Mouse (Mus musculus) thymus, postnatal 0 days (tissue): Measurements from ENCODE around the gene Ghrhr. TPM values are rescaled to one million over a fixed set of nuclear protein-coding genes. Genes with fewer than 3 reads are reported as not detected.

ENCODE experiments used
- DNase-seq: peaks from one replicate; pipeline ENCODE4 v3.0.0-alpha.2; 2015; ENCODE audit warnings: low spot score
- polyA plus RNA-seq: library from polyadenylated mRNA; unstranded; fragments of >200 nt; fragmentation: Nextera tagmentation; extraction: Ambion mirVana; gene quantifications from 2 replicates; pipeline ENCODE4 v1.2.1, GENCODE M21; 2015

The Ghrhr gene
- polyA plus RNA-seq, 1 experiment from 2014 or later: 0.10 TPM

GRCm38 (mm10) chr6:55351712-55352111 lies 24.4 kb upstream of the Ghrhr start:
- no peak for DNase-seq

DNA sequence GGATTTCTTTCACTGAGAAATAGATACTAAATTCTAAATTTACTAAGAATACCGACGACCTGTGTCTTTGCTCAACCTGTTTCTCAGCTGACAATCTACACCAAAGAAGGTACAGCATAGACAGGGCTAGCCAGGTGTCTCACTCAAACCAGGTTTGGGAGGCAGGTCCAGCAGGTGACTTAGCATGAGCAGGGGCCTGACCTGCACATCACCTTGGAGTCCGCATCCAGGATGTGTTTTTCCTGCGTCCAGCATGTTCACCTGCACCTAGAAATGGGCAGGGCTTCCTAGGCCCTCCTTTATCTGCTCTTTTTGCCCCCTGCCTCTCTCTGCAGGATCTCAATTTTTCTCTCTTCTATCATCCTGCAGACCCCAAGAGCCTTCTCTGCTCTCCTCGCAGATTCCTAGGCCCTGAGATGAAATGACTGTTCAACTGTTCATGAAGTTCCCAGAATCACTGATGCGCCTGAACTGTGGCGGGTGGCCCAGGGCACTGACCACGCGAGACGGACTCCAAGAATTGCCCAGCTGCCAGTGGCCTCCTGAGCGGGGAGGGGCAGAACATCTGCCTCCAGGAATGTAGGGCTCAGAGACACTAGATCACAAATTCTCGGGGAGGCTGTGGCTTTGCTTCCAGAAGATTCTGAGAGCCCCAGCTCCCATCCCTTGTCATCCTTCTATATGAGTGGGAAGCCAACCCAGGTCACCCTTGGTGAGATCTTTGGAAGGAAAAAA lies 22.2 kb upstream of the Ghrhr start:
- no peak for DNase-seq

GRCm38 (mm10) chr6:55354456-55355117 lies 21.5 kb upstream of the Ghrhr start:
- no peak for DNase-seq

- DNase-seq: no peak
Observed at GRCm38 (mm10) chr6:55355575-55355974, 20.5 kb upstream of the Ghrhr start.

DNA sequence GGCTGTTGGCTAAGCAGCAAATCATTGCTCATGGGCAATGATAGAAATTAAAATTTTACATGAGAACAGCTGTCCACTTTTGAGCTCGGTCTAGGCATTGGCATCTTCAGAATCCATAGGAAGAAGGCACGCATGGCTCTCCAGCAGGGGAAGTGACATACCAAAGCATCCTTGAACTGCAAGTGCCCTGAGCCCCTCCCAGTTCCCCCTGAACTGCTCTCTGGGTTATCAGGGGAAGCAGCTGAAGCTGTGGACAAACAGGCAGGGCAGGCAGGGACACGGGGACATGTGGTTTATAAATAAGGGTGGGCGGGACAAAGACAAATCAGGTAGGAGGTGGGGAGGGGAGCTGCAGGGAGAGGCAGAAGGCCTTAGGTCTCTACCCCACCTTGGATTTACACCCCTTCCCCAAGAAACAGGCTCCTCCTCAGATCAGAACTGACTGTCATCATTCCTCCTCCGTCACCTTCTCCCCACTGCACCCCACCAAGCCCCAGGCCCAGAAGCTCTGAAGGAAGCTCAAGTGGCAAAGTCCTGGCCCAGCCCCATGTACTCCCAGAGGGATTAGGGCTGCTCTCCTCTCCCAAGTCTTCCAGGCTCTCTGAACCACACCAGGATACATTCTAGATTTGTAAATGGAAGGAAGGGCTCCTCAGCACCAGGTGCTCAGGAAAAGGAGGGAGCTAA lies 19.9 kb upstream of the Ghrhr start:
- no peak for DNase-seq

DNA sequence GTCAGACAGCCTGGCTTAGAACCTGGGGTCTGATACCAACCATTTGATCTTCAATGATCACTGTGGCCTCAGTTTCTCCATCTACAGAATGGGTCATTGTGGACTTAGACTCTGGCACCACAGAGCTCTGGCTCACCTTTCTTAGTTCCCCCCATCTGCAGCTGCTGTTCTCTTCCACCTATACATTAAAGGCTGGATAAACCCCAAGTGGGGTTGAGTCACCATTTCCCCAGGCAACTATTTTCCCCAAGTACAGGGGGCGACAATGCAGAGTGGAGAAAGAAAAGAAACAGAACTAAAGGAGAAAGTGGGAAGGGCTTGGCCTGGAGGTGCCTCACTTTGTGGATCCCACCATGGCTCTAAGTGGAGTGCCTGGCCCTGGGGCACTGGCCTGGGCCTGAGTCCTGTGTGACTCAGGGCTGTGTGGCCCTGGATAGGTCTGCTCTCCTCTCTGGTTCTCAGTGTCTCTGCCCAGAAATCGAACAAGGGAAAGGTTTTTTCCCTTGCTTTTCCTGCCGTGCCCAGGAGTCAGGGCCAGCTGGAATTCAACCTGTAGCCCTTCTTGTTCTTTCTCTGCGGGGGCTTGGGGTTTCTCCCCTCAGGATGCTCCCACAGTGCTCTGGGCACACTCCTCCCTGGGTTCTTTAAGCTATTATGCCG lies 19.0 kb upstream of the Ghrhr start:
- no peak for DNase-seq

- DNase-seq: no peak
Observed at GRCm38 (mm10) chr6:55357636-55358031, 18.5 kb upstream of the Ghrhr start.

DNA sequence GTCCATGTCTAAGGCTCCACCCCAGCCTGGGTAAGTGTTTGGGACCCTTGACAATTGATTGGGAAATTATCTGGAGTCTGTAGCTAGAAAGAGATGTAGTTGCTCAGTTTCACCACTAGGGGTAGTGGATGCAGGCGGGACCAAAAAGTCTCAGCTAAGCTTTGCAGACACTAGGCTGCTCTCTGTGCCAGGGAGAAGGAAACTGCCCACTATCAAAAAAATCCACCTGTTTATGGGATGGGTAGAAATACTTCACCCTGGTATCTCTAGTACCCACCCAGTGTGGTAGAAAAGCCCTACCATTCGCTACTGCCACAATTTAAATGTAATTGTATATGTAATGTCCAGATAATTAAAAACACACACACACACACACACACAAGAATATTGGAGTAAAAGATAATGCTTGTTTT lies 17.4 kb upstream of the Ghrhr start:
- DNase-seq: peak; percentile 14

DNA sequence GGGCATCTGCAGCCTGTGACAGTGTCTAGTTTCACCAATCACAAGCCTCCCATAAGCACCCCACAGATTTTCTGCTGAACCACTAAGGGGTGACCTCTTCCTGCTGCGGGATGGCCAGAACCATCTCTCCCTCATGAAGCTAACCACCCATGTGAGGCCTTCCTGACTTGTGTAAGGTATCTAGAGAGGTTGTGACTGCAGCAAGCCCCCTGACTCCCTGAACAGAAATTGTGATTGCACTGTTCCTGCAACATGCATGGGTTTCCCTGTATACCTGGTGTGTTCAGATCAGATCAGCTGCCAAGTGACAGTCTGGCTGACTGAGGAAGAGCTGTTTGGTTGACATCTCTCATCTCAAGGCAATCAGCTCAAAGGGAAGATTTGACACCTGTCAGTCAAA lies 13.4 kb upstream of the Ghrhr start:
- DNase-seq: no peak

GRCm38 (mm10) chr6:55367126-55367525 lies 9.0 kb upstream of the Ghrhr start:
- no peak for DNase-seq

DNA sequence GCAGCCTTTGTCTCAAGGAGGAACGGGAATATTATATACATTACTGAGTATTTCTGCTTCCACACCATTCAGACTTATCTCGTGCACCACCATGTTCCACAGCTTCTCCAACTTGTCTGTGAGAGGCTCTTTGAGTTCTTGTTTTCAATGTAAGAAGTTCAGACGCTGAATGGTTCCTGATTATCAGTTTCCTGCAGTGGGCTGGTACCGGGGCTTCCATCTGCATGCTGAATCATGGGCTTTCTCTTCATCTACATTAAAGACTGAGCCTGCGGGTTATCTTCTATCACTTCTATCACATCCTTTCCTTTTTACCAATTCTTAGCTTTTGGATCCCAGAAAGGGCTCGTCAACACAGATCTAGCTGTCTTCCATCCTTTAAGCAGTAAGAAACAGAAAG lies 5.3 kb upstream of the Ghrhr start:
- no peak for DNase-seq

DNA sequence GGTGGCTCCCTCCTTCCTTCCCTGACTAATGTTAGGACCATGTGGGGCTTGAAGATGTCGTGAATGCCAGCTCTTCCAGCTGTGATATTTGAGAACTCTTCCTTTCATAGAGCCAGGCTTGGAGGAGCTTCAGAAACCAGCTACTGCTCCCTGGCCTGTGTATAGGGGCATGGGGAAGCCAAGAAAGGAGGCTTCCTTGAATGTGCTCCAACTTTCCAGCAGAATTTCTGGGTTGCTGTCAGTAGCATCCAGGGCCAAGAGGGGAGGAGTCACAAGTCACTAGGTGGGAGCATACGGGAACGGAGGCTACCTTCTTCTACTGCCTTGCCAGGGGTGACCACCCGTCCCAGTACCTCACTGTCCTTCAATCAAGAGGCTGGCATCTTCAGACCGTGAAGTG lies 416 bp downstream of the Ghrhr start:
- no peak for DNase-seq

- DNase-seq: no peak
Observed at GRCm38 (mm10) chr6:55377461-55377860, 1.4 kb downstream of the Ghrhr start.

DNA sequence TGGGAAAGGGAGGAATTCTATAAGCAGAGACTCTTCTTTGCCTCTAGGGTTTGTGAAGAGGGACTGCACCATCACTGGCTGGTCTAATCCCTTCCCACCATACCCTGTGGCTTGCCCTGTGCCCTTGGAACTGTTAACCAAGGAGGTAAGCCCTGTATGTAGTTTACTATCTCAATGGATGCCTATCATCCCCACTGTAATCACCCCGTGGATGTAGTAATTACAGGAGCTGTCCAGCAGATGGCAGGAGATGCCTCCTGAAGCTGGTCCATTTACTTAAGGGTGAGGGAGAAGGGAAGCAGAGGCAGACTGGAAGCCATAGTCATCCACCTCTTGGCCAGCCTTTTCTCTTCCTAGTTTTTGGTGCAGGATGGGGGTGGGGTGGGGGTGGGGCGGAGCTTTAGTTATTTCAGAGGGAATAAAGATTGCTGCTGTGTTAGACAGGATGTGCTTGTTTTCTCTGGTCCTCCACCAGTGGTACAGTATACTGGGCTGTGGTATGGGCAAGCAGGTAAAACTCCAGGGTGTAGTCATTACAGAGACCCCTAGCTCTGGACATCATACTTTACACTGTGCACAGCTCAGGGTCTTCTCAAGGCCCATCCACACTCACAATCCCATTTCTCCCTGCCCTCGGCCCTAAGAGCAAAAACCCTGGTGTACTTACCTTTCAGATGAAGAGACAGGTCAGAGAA lies 3.7 kb downstream of the Ghrhr start:
- DNase-seq: peak; percentile 25

DNA sequence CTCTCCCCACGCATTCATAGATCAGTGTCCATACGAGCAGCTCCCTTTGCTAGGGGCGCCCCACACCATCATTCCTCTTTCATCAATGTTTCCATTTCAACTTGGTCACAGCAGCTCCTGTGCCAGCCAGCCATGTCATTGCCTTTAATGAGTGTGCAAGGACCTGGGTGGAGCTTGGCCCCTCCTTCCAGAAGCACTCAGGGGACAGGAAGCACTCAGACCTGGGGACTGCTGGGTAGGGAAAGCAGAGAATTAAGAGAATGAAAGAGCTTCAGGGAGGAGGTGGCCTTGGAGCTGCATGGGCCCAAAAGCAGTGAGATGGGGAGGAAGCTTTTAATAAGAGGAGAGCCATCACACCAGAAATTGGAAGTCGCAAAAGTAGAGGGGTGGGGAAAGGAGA lies 5.9 kb downstream of the Ghrhr start:
- no peak for DNase-seq

DNA sequence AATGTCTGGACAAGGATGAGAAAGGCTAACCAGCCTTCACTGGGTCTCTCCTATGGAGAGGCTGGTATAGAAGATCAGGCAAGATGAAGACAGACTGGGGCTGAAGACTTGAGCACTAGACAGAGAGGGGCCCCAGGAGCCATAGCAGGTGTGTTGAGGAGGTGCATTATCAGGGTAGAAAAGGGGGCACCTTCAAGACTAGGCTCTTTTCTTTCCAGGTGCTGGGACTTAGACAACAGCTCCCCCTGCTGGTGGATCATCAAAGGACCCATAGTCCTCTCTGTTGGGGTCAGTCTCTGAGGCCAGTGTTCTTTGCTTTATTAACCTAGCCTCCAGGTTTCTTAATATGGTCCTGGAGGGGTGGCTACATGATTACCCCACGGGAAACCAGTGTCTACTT lies 7.8 kb downstream of the Ghrhr start:
- DNase-seq: peak; percentile 42

DNA sequence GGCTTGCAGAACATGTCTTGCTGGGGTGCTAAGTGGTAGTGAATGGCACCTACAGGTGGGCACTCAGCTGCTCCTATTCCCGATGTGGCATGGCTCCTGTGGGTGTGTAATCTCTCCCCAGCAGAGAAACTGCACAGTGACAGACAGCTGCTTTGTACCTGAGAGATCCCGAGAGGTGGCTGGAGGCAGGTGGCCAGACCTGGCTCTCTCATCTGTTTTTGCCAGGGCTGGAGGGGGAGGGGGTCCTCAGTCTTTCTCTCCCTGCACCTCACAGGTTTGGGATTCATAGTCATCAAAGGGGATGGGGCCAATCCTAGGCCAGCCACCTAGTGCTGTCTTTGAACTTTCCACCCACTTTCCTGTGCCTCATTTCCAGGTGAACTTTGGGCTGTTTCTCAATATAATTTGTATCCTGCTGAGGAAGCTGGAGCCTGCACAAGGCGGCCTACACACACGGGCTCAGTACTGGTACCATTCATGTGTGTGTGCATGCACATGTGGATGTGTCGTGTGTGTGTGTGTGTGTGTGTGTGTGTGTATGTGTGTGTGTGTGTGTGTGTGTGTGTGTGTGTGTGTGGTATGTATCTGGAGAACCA lies 8.4 kb downstream of the Ghrhr start:
- DNase-seq: no peak

GRCm38 (mm10) chr6:55388546-55389169 lies 12.6 kb downstream of the Ghrhr start:
- DNase-seq: no peak

- DNase-seq: no peak
Observed at GRCm38 (mm10) chr6:55389321-55389720, 13.2 kb downstream of the Ghrhr start.

- no peak for DNase-seq
Observed at GRCm38 (mm10) chr6:55391814-55392213, 15.7 kb downstream of the Ghrhr start.

DNA sequence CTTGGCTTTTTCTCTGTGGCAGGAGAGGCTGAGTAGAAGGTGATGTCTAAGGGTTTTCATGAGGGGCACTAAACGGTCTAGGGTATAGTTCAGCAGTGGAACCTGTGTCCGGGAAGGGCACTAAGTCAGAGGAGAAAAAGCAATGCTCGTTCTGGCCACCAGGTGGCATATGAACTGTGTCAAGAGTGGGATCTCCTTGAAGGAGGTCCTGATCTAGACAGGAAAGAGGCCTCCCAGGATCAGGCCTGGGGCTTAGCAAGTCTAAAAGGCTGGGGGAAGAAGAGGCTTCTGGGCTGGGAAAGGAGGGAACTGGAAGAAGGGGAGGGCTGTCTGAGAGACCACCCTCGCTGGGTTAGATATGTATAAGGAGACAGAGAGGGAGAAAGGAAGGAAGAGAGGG lies 16.4 kb downstream of the Ghrhr start:
- peak; percentile 54 for DNase-seq
